Mouse (Mus musculus) kidney, adult 2 months (tissue): ENCODE data around the gene Gabrr3.

Experiments used
- CTCF ChIP-seq: fragments of 200-500 bp; conservative IDR thresholded peaks from 2 replicates; pipeline ENCODE4 v1.5.1; 2011; ENCODE audit warnings: low read depth, mild to moderate bottlenecking, control low read depth, low read length, moderate library complexity, mixed read lengths; ENCODE audit not compliant: insufficient read depth, insufficient read length
- POLR2A ChIP-seq: fragments of 200-500 bp; IDR thresholded peaks from one replicate; pipeline ENCODE4 v1.6.1; 2011; ENCODE audit warnings: low read depth, low read length, control low read depth

DNA sequence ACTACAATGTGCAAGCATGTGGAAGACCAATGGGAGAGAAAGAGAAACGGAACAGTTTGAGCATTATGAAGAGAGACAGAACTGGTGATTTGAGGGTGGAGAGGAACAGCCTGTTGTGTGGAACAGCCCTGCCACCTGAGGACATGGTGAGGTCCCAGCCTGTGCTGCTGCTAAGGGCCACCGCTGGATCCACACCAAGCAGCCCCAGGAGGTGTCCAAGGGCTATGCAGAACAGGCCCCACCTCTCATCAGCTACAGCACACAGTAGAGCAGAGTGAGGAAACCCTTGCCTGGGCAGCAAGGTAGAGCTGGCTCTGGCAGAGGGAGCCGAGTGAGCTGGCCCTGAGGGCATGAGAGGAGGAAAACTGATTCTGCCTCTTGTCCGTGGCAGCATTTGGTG is 5.1 kb upstream of the Gabrr3 start:
- TF ChIP-seq CTCF (no peak), POLR2A (no peak)
